Mouse (Mus musculus): ENCODE data around the gene Fancc. TPM values are rescaled to one million over a fixed set of nuclear protein-coding genes. Genes with fewer than 3 reads are reported as not detected.

Fancc gene
- total and polyA plus RNA-seq, 2 experiments from 2014 or later: 9.2 to 12.1 TPM

DNA sequence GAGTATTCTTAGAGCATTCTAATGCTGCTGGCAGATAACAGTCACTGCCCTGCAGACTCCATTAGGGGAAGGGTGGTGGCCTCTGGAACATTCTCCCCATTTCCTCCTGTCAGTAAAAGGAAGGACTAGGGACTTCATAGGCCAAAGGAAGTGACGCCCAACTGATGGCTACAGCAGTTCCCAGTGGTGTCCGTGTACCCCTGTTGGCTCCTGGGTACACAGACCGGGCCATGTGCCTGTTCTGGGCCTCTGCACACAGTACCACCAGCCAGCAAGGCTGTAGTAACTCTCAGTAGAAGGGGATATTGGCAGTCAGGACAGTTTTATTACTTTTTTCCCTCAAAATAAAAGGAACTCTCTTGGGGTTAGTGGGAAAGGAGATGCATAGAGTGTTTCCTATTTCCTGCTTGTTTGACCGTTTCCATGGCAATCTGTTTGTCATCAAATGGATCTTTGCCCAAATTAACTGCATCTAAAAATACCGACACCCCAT is 241.5 kb downstream of the Fancc start:
- Histone ChIP-seq H3K27ac (ENCODE audit: low read depth, low read length) (no peak overlapping the region), H3K9ac (replicated peaks; ENCODE audit: low read length, poor library complexity, severe bottlenecking) (no peak overlapping the region), H3K4me2 (ENCODE audit: low read depth, low read length, poor library complexity, severe bottlenecking) (no peak overlapping the region), H3K4me3 (ENCODE audit: low read depth, low read length) (no peak overlapping the region), H3K4me1 (ENCODE audit: insufficient read depth, low read length) (peaks cover 3% of the 10 kb centered on the region; the same call in 1 of the 2 replicates), H3K36me3 (ENCODE audit: insufficient read depth, low read length) (no peaks in the 10 kb centered on the region), H3K27me3 (ENCODE audit: insufficient read depth, low read length) (no peaks in the 10 kb centered on the region), H3K9me3 (ENCODE audit: low read length) (no peaks in the 10 kb centered on the region)
- ATAC-seq (ENCODE audit: low FRiP score) (no peak), DNase-seq (ENCODE audit: low spot score) (no peak)
- TF ChIP-seq CTCF (IDR thresholded peaks at IDR 0.05): no peak
- WGBS: 80% methylated on average over 5 of the region's 5 CpGs

DNA sequence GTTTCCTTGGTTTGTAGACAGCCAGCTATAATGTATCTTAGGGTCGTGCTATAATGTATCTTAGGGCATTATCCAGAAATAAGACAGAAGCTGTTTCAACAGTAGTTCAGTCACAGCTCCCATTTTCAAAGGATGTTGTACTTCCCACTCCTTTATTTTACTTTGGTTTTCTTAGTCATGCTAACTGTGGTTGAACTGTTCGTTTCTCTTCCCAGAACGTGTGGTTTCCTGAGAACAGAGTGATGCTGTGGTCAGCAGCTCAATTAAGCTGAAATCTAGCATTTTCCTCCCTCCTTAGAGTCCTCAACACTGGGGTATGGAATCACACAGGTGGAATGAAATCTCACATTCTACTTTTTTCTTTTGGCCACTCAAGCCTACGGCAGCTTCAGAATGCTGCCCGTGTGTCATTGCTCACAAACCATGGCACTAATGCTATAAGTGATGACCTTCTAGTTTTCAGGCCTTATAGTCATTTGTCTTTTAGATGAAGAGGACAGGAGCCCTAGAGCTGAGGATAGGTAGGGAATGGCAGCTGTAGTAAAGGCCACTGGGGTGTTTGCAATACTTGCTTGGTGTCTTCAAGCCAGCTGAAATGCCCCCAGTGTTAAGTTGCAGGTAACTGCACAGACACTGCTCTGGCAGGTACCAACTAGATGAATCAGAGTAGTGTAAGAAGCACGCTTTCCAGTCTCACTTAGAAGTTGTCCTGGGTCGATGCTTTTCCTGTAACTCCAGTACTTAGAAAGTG is 243.0 kb downstream of the Fancc start:
- H3K9me3 ChIP-seq (ENCODE audit: low read length): no peaks in the 10 kb centered on the region
- no peak overlapping the region for H3K4me3 ChIP-seq (ENCODE audit: low read depth, low read length)
- no peak for TF ChIP-seq CTCF (IDR thresholded peaks at IDR 0.05)
- no peak overlapping the region for H3K4me2 ChIP-seq (ENCODE audit: low read depth, low read length, poor library complexity, severe bottlenecking)
- no peak for ATAC-seq (ENCODE audit: low FRiP score)
- no peaks in the 10 kb centered on the region for H3K4me1 ChIP-seq (ENCODE audit: insufficient read depth, low read length)
- no peak overlapping the region for H3K9ac ChIP-seq (replicated peaks; ENCODE audit: low read length, poor library complexity, severe bottlenecking)
- no peak for DNase-seq (ENCODE audit: low spot score)
- no peak overlapping the region for H3K27ac ChIP-seq (ENCODE audit: low read depth, low read length)
- no peaks in the 10 kb centered on the region for H3K27me3 ChIP-seq (ENCODE audit: insufficient read depth, low read length)
- WGBS: 91% methylated on average over 7 of the region's 7 CpGs
- H3K36me3 ChIP-seq (ENCODE audit: insufficient read depth, low read length): no peaks in the 10 kb centered on the region

DNA sequence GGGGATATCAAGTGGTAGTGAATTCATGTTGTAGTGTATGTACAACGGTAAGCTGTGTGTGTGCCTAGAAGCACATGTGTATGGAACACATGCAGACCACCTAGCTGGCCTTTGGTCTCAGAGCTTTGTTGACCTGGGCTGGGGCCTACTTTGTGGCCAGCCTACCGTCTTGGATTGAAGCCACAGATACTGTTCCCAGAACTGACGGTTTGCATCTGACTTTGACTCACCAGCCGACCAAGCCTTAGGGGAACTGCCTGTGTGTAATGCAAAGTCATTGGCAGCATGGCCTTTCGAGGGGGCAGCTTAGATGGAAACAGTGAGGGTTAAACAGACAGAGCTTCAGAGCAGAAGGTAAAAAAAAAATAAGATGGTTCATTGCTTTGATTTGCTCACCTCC is 243.9 kb downstream of the Fancc start:
- no peak for ATAC-seq (ENCODE audit: low FRiP score)
- H3K27ac ChIP-seq (ENCODE audit: low read depth, low read length): no peak overlapping the region
- no peaks in the 10 kb centered on the region for H3K4me1 ChIP-seq (ENCODE audit: insufficient read depth, low read length)
- no peaks in the 10 kb centered on the region for H3K9me3 ChIP-seq (ENCODE audit: low read length)
- no peak overlapping the region for H3K4me2 ChIP-seq (ENCODE audit: low read depth, low read length, poor library complexity, severe bottlenecking)
- H3K4me3 ChIP-seq (ENCODE audit: low read depth, low read length): no peak overlapping the region
- DNase-seq (ENCODE audit: low spot score): no peak
- H3K27me3 ChIP-seq (ENCODE audit: insufficient read depth, low read length): no peaks in the 10 kb centered on the region
- no peak for TF ChIP-seq CTCF (IDR thresholded peaks at IDR 0.05)
- no peak overlapping the region for H3K9ac ChIP-seq (replicated peaks; ENCODE audit: low read length, poor library complexity, severe bottlenecking)
- no peaks in the 10 kb centered on the region for H3K36me3 ChIP-seq (ENCODE audit: insufficient read depth, low read length)
- 78% methylated on average over 5 of the region's 5 CpGs for WGBS

DNA sequence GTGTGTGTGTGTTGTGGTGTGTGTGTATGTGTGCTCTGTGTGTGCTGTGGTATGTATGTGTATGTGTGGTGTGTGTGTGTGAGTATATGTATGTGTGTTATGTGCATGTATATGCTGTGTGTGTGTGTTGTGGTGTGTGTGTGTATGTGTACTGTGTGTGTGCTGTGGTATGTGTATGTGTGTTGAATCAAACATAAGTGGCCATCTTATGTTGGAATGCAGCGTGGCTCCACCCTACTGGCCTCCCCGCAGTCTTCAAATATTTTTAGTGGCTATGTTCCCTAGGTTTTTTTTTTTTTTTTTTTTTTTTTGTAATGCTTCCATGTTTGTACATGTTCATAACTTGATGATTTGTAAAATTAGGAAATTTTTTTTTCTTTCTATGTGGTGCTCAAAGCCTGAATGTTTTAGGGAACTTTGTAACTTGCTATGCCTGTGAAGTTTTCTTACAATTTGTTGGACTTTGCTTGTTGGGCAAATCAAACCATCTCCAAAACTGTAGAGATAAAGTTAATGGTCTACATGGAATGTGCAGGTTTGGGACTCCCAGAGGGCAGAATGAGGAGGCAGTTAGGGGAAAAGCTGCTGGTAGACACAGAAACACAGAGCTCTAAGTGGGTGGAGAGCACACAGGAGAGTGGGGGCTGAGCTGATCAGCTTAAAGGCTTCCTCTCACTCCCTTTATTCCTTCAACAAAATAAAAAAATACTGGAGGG is 244.6 kb downstream of the Fancc start:
- Histone ChIP-seq H3K4me3 (ENCODE audit: low read depth, low read length) (no peak overlapping the region), H3K4me1 (ENCODE audit: insufficient read depth, low read length) (no peaks in the 10 kb centered on the region), H3K27me3 (ENCODE audit: insufficient read depth, low read length) (no peaks in the 10 kb centered on the region), H3K9me3 (ENCODE audit: low read length) (no peaks in the 10 kb centered on the region), H3K9ac (replicated peaks; ENCODE audit: low read length, poor library complexity, severe bottlenecking) (no peak overlapping the region), H3K4me2 (ENCODE audit: low read depth, low read length, poor library complexity, severe bottlenecking) (no peak overlapping the region), H3K36me3 (ENCODE audit: insufficient read depth, low read length) (no peaks in the 10 kb centered on the region), H3K27ac (ENCODE audit: low read depth, low read length) (no peak overlapping the region)
- no peak for DNase-seq (ENCODE audit: low spot score)
- 97% methylated on average over 2 of the region's 2 CpGs for WGBS
- TF ChIP-seq CTCF (IDR thresholded peaks at IDR 0.05): no peak
- no peak for ATAC-seq (ENCODE audit: low FRiP score)

DNA sequence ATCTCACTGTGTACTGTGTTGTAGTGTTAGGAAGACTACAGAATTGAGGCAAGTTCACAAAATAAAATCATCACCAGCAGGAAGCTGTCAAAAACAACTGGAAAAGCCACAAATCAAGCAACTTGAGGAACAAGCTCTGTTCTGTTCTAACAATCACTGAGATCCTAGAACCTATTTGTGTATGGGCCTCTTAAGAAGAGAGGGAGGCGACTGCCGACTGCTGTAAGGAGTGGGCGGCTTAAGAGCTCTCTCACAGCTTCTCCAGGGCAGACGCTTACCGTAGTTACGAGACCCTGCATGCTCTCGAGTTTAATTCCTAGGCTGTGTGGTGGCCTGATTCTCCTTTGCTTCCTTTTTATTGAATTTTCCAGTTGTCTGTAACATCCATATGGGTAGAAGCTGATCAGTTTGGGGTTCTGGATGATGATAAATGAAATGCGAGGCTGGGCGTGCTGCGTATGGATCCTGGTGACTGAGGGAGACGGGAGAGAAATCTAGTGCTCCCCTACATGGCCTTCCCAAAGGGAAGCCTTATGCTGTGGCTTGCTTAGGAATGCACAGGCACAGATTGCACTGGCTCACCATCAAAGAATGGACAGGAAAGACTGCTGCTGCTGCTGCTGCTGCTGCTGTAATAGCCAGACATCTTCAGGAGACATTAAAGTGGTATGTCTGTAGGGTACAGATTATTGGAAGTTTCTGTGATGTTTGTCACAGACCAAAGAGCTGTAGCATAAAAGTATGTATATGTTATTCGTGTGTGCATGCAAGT is 245.8 kb downstream of the Fancc start:
- Histone ChIP-seq H3K27ac (ENCODE audit: low read depth, low read length) (no peak overlapping the region), H3K4me1 (ENCODE audit: insufficient read depth, low read length) (no peaks in the 10 kb centered on the region), H3K27me3 (ENCODE audit: insufficient read depth, low read length) (no peaks in the 10 kb centered on the region), H3K9me3 (ENCODE audit: low read length) (no peaks in the 10 kb centered on the region), H3K4me2 (ENCODE audit: low read depth, low read length, poor library complexity, severe bottlenecking) (no peak overlapping the region), H3K9ac (replicated peaks; ENCODE audit: low read length, poor library complexity, severe bottlenecking) (no peak overlapping the region), H3K4me3 (ENCODE audit: low read depth, low read length) (no peak overlapping the region), H3K36me3 (ENCODE audit: insufficient read depth, low read length) (no peaks in the 10 kb centered on the region)
- no peak for TF ChIP-seq CTCF (IDR thresholded peaks at IDR 0.05)
- ATAC-seq (ENCODE audit: low FRiP score) (no peak), DNase-seq (ENCODE audit: low spot score) (no peak)
- WGBS: 47% methylated on average over 12 of the region's 12 CpGs

Data from midbrain, postnatal 0 days (tissue).